ENCODE assay signal across 8 mouse cellular contexts in the genomic region with DNA sequence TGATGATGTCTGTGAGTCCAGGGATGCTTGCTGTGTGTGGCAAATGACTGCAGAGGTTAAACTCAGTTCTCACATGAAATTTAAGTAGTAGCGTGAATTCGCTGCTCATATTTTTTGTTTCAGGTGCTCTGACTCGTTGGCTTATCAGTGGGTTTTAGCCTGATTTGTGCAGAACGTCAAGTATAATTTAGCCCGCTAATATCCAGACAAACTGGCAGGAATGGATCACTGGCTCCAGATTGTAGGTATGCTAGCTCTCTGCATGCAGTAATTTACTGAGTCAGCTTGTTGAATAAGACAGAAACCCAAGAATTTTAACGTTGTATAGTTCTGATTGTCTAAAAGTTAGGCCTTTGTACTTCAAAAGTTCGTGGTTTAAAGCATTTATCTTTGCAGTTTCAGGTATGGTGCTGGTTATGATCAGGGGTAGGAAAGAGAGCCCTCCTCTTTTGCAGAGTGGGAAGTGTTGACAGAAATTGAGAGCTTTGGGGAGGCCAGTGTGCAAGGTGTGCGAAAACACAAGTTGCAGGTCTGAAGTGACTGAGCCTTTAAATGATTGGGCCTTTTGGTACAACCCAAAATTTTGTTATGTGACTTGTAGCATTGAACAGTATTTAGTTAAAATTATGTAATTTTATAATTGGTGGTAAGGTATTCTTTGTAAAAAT. TPM values are rescaled to one million over a fixed set of nuclear protein-coding genes. Genes with fewer than 3 reads are reported as not detected.
A peak's percentile ranks its signal among the peaks of the same experiment; 100 is the strongest.
DNase-seq lines count a peak whose midpoint lies in the region; ATAC-seq and TF ChIP-seq lines count a peak whose summit lies in the region.

No protein-coding gene starts in this region.

- 5% methylated on average over 8 of the region's 8 CpGs for WGBS in liver, embryonic 12.5 days (ENCODE audit: insufficient replicate concordance)
- WGBS in stomach, postnatal 0 days = 4% methylated on average over 8 of the region's 8 CpGs

- peak overlapping the region; percentile 80 for H3K4me3 ChIP-seq in gastrocnemius, adult 2 months
- peak overlapping the region; percentile 96 for H3K4me3 ChIP-seq in liver, embryonic 12.5 days
- peak overlapping the region; percentile 99 for H3K4me3 ChIP-seq in stomach, postnatal 0 days (ENCODE audit: low read depth, low read length)

- peaks cover 45% of the 10 kb centered on the region for H3K4me1 ChIP-seq in liver, embryonic 12.5 days
- H3K4me1 ChIP-seq in stomach, postnatal 0 days (replicated peaks; ENCODE audit: control insufficient read depth, insufficient read depth) = no peaks in the 10 kb centered on the region

- peaks cover 3% of the 10 kb centered on the region; the same call in 1 of the 2 replicates for H3K36me3 ChIP-seq in liver, embryonic 12.5 days
- no peaks in the 10 kb centered on the region for H3K36me3 ChIP-seq in stomach, postnatal 0 days (ENCODE audit: control insufficient read depth, insufficient read depth, low read length)

- ATAC-seq in liver, embryonic 12.5 days = no peak
- ATAC-seq in stomach, postnatal 0 days (ENCODE audit: low FRiP score, low TSS enrichment) = no peak

- no peaks in the 10 kb centered on the region for H3K9me3 ChIP-seq in liver, embryonic 12.5 days (replicated peaks)
- no peaks in the 10 kb centered on the region for H3K9me3 ChIP-seq in stomach, postnatal 0 days (ENCODE audit: control insufficient read depth, low read length)

- H3K27me3 ChIP-seq in liver, embryonic 12.5 days (replicated peaks) = peaks cover 2% of the 10 kb centered on the region; the same call in 1 of the 2 replicates
- H3K27me3 ChIP-seq in stomach, postnatal 0 days (ENCODE audit: control insufficient read depth, insufficient read depth, low read length) = no peaks in the 10 kb centered on the region

- intact Hi-C loops in gastrocnemius, adult 2 months (cut with DNase I) = loop anchor here (1.0 to 10.0 kb wide), 4 partner anchors 145 to 465 kb away; no protein-coding TSS in a partner anchor

- H3K4me2 ChIP-seq in liver, embryonic 12.5 days = peak overlapping the region; percentile 94
- peak overlapping the region; percentile 70 for H3K4me2 ChIP-seq in stomach, postnatal 0 days (replicated peaks; ENCODE audit: low read depth)

- no peak for TF ChIP-seq EP300 in stomach, postnatal 0 days (optimal IDR thresholded peaks at IDR 0.05)

- no peak for DNase-seq in gastrocnemius, adult 2 months
- no peak for DNase-seq in gastrocnemius, postnatal 10 days
- peak; percentile 12 for DNase-seq in thymus, postnatal 0 days (ENCODE audit: low spot score)
- no peak for DNase-seq in thymus, postnatal 14 days
- DNase-seq in stomach, postnatal 0 days (ENCODE audit: low spot score) = no peak
- DNase-seq in adrenal gland, adult 8-10 months = no peak
- DNase-seq in c-Kit-positive CD71-positive TER-119-positive erythroid progenitor cells, embryonic 14.5 days (ENCODE audit: low spot score) = no peak

- H3K9ac ChIP-seq in liver, embryonic 12.5 days = peak overlapping the region; percentile 97; the same call in 1 of the 2 replicates
- peak overlapping the region; percentile 99 for H3K9ac ChIP-seq in stomach, postnatal 0 days (ENCODE audit: low read length)

- H3K27ac ChIP-seq in gastrocnemius, adult 2 months = peak overlapping the region; percentile 98
- H3K27ac ChIP-seq in liver, embryonic 12.5 days = no peak overlapping the region
- no peak overlapping the region for H3K27ac ChIP-seq in stomach, postnatal 0 days (replicated peaks)

- no peak for TF ChIP-seq CTCF in gastrocnemius, adult 2 months (IDR thresholded peaks at IDR 0.05)
- no peak for TF ChIP-seq CTCF in stomach, postnatal 0 days (IDR thresholded peaks at IDR 0.05; ENCODE audit: low read depth)

RNA-seq across cellular contexts. Expression of gene Pten, which starts 2.2 kb away (rescaled TPM):
- total RNA-seq in gastrocnemius, adult 2 months (2021) = 10 to 100 TPM; 35.2 to 36.9 TPM
- 10 to 100 TPM; 44.7 to 46.3 TPM for total RNA-seq in gastrocnemius, postnatal 10 days (2021)
- polyA plus RNA-seq in thymus, postnatal 0 days (2015; fragmentation: Nextera tagmentation; extraction: Ambion mirVana) = 17.7 and 22.9 TPM in 2 replicates
- polyA plus RNA-seq in liver, embryonic 12.5 days (2016; fragmentation: Nextera tagmentation; extraction: Ambion mirVana) = 5.4 and 5.9 TPM in 2 replicates
- 7.2 and 8.1 TPM in 2 replicates for polyA plus RNA-seq in stomach, postnatal 0 days (2015; fragmentation: Nextera tagmentation; extraction: Ambion mirVana)
- 10 to 100 TPM; 65.2 to 83.9 (median 75.7) TPM for total RNA-seq in adrenal gland, adult 8-10 months (2022)

RNA-seq across cellular contexts. Expression of gene Atad1, which starts 19.9 kb away (rescaled TPM):
- total RNA-seq in gastrocnemius, adult 2 months (2021) = 10 to 100 TPM; 55.3 to 71.6 TPM
- total RNA-seq in gastrocnemius, postnatal 10 days (2021) = 10 to 100 TPM; 42.2 to 45.2 TPM
- 76.7 and 77.8 TPM in 2 replicates for polyA plus RNA-seq in thymus, postnatal 0 days (2015; fragmentation: Nextera tagmentation; extraction: Ambion mirVana)
- 32.2 and 32.3 TPM in 2 replicates for polyA plus RNA-seq in liver, embryonic 12.5 days (2016; fragmentation: Nextera tagmentation; extraction: Ambion mirVana)
- 42.2 and 42.6 TPM in 2 replicates for polyA plus RNA-seq in stomach, postnatal 0 days (2015; fragmentation: Nextera tagmentation; extraction: Ambion mirVana)
- 10 to 100 TPM; 75.4 to 88.7 (median 82.5) TPM for total RNA-seq in adrenal gland, adult 8-10 months (2022)
